Mouse (Mus musculus): Measurements from ENCODE around the gene Rheb. TPM values are rescaled to one million over a fixed set of nuclear protein-coding genes. Genes with fewer than 3 reads are reported as not detected.
"Not testable (repeated sequence)": the region's sequence is repeated elsewhere in the genome, so short reads cannot be mapped to it uniquely, and the experiment has no call there.

Gene Rheb
- polyA plus RNA-seq, 1 experiment from 2014 or later: 242 TPM

DNA sequence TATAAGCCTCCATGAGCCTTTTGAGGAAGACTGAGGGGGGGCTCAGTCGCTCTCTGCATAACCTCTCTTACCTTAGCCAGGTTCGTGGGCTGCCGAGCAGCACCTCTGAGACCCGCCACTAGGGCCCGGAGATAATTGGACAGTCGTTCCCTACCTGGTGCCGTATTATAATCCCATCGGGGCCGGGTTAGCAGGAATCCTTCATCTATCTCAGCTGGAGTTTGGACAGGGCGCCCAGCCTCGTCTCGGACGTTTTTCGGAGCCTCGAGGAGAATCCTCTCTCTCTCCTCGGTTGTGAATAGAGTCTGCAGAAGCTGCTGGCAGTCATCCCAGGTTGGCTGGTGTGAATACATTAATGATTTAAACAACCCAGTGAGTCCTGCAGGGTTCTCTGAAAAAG, 67.9 kb downstream of the Rheb start:
- not testable (repeated sequence) for H3K4me3 ChIP-seq (ENCODE audit: low read depth, low read length); H3K9me3 ChIP-seq (replicated peaks; ENCODE audit: control insufficient read depth, low read length); ATAC-seq (replicated peaks; ENCODE audit: insufficient number of reproducible peaks, low FRiP score, low TSS enrichment); H3K4me1 ChIP-seq (ENCODE audit: control insufficient read depth, insufficient read depth, low read length); H3K36me3 ChIP-seq (ENCODE audit: control insufficient read depth, insufficient read depth, low read length); H3K4me2 ChIP-seq; H3K27me3 ChIP-seq (ENCODE audit: control insufficient read depth, insufficient read depth, low read length); H3K27ac ChIP-seq (ENCODE audit: low read depth, low read length); H3K9ac ChIP-seq (ENCODE audit: low read depth, low read length)
- 94% methylated on average over 16 of the region's 16 CpGs for WGBS (ENCODE audit: insufficient replicate concordance)

DNA sequence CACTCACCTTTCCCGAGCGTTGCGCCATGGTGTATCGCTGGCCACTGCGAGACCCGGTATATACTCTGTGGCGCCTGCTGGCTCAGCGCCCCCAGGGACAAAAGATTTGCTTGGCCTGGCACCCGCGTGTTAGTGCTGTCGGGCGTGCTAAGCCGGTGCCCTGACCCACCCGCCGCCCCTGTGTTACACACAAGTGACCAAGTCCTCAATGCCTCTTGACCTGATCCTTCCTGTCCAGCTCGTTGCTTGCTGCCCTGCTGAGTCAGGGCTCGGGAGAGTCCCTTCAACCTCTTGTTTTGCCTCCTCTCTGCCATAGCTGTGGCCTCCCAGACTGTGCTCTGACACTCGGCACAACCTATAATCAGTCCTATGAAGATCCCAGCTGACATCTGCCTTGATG, 84.6 kb downstream of the Rheb start, which contains the start of gene Crygn:
Gene Crygn, minus strand, starts transcription at position 193 of the 400 bp plus-strand sequence.
- no peak for ATAC-seq (replicated peaks; ENCODE audit: insufficient number of reproducible peaks, low FRiP score, low TSS enrichment)
- no peaks in the 10 kb centered on the region for H3K9me3 ChIP-seq (replicated peaks; ENCODE audit: control insufficient read depth, low read length)
- 35% methylated on average over 18 of the region's 18 CpGs for WGBS (ENCODE audit: insufficient replicate concordance)
- H3K4me2 ChIP-seq: no peak within 1 kb of the TSS
- H3K4me1 ChIP-seq (ENCODE audit: control insufficient read depth, insufficient read depth, low read length): peaks cover 12% of the 10 kb centered on the region
- H3K27me3 ChIP-seq (ENCODE audit: control insufficient read depth, insufficient read depth, low read length): no peaks in the 10 kb centered on the region
- H3K9ac ChIP-seq (ENCODE audit: low read depth, low read length): no peak within 1 kb of the TSS
- no peaks in the 10 kb centered on the region for H3K36me3 ChIP-seq (ENCODE audit: control insufficient read depth, insufficient read depth, low read length)
- no peak within 1 kb of the TSS for H3K27ac ChIP-seq (ENCODE audit: low read depth, low read length)
- H3K4me3 ChIP-seq (ENCODE audit: low read depth, low read length): no peak within 1 kb of the TSS

DNA sequence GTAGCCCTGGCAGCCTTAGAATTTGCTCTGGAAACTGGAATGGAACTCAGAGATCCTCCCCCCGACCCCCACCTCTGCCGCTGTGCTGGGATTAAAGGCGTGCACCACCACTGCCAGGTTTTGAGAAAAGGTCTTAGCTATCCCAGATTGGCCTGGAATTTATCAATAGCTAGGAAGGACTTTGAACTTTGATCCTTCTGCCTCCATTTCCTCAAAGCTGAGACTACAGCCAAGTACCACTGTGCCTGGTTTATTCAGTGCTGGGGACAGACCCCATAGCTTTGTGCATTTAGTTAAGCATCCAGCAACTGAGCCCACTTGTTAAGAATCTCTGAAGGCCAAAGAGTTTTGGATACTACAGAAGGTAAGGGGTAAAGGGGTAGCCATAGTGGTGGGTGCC, 85.5 kb downstream of the Rheb start:
- no peaks in the 10 kb centered on the region for H3K27me3 ChIP-seq (ENCODE audit: control insufficient read depth, insufficient read depth, low read length)
- no peaks in the 10 kb centered on the region for H3K36me3 ChIP-seq (ENCODE audit: control insufficient read depth, insufficient read depth, low read length)
- no peak overlapping the region for H3K4me3 ChIP-seq (ENCODE audit: low read depth, low read length)
- no peak overlapping the region for H3K4me2 ChIP-seq
- no peaks in the 10 kb centered on the region for H3K9me3 ChIP-seq (replicated peaks; ENCODE audit: control insufficient read depth, low read length)
- ATAC-seq (replicated peaks; ENCODE audit: insufficient number of reproducible peaks, low FRiP score, low TSS enrichment): no peak
- H3K9ac ChIP-seq (ENCODE audit: low read depth, low read length): no peak overlapping the region
- 49% methylated on average over 3 of the region's 3 CpGs for WGBS (ENCODE audit: insufficient replicate concordance)
- no peak overlapping the region for H3K27ac ChIP-seq (ENCODE audit: low read depth, low read length)
- H3K4me1 ChIP-seq (ENCODE audit: control insufficient read depth, insufficient read depth, low read length): peaks cover 21% of the 10 kb centered on the region

Other genes with a start within 250 kb of the Rheb start
- 73.2 and 76.1 TPM in 2 replicates for gene Smarcd3, start 218.2 kb downstream of the Rheb start, polyA plus RNA-seq (2014; fragmentation: Nextera tagmentation; extraction: Ambion mirVana)
- gene Nub1, start 157.1 kb downstream of the Rheb start, polyA plus RNA-seq (2014; fragmentation: Nextera tagmentation; extraction: Ambion mirVana): 28.2 and 30.7 TPM in 2 replicates
- 11.5 and 13.6 TPM in 2 replicates for gene Wdr86, start 111.9 kb downstream of the Rheb start, polyA plus RNA-seq (2014; fragmentation: Nextera tagmentation; extraction: Ambion mirVana)
- gene Crygn, start 84.6 kb downstream of the Rheb start, polyA plus RNA-seq (2014; fragmentation: Nextera tagmentation; extraction: Ambion mirVana): 2.8 and 3.5 TPM in 2 replicates